Mouse (Mus musculus) gastrocnemius, adult 18-20 months (tissue): ENCODE measurements at regions not wholly inside any gene's neighbourhood (a gene's known extent, or its start where the extent isn't known, plus 50 kb on each side); places are given as distances from the start of the nearest gene placed in this dataset.

Experiments used
- DNase-seq: peaks from one replicate; pipeline ENCODE4 v3.0.0; 2021; ENCODE audit warnings: low spot score

- DNase-seq = peak; percentile 65
Observed at GRCm38 (mm10) chr4:56264626-56265025, 475.2 kb upstream of the Gm26657 start.

- peak; percentile 53 for DNase-seq
Observed at GRCm38 (mm10) chr4:56263822-56264221, 476.0 kb upstream of the Gm26657 start.

GRCm38 (mm10) chr4:56262589-56262988 is 477.3 kb upstream of the Gm26657 start:
- no peak for DNase-seq

- DNase-seq = no peak
Observed at GRCm38 (mm10) chr4:56261992-56262391, 477.9 kb upstream of the Gm26657 start.

- no peak for DNase-seq
Observed at GRCm38 (mm10) chr4:56252375-56252774, 487.5 kb upstream of the Gm26657 start.

GRCm38 (mm10) chr4:56251766-56252165 is 488.1 kb upstream of the Gm26657 start:
- DNase-seq = no peak

GRCm38 (mm10) chr4:56250611-56251010 is 489.3 kb upstream of the Gm26657 start:
- no peak for DNase-seq

GRCm38 (mm10) chr4:56243863-56244262 is 496.0 kb upstream of the Gm26657 start:
- DNase-seq = peak; percentile 7

GRCm38 (mm10) chr4:56238496-56239488 is 501.1 kb upstream of the Gm26657 start:
- DNase-seq = no peak

- DNase-seq = no peak
Observed at GRCm38 (mm10) chr4:56231414-56231813, 508.5 kb upstream of the Gm26657 start.

GRCm38 (mm10) chr4:56230451-56230850 is 509.4 kb upstream of the Gm26657 start:
- no peak for DNase-seq

- DNase-seq = no peak
Observed at GRCm38 (mm10) chr4:56226493-56226892, 513.4 kb upstream of the Gm26657 start.

- DNase-seq = peak; percentile 47
Observed at GRCm38 (mm10) chr4:56224542-56224941, 515.3 kb upstream of the Gm26657 start.

GRCm38 (mm10) chr4:56222023-56222776 is 517.7 kb upstream of the Gm26657 start:
- DNase-seq = peak; percentile 65

GRCm38 (mm10) chr4:56220531-56220930 is 519.3 kb upstream of the Gm26657 start:
- DNase-seq = no peak

GRCm38 (mm10) chr4:56209499-56209898 is 530.4 kb upstream of the Gm26657 start:
- no peak for DNase-seq

- no peak for DNase-seq
Observed at GRCm38 (mm10) chr4:56207726-56208125, 532.1 kb upstream of the Gm26657 start.

- no peak for DNase-seq
Observed at GRCm38 (mm10) chr4:56205069-56205468, 534.8 kb upstream of the Gm26657 start.

GRCm38 (mm10) chr4:56193365-56193764 is 546.5 kb upstream of the Gm26657 start:
- DNase-seq = no peak

GRCm38 (mm10) chr4:56192516-56192915 is 547.4 kb upstream of the Gm26657 start:
- no peak for DNase-seq

- no peak for DNase-seq
Observed at GRCm38 (mm10) chr4:56179566-56179965, 560.3 kb upstream of the Gm26657 start.

- DNase-seq = no peak
Observed at GRCm38 (mm10) chr4:56178844-56179481, 560.9 kb upstream of the Gm26657 start.
